Mouse (Mus musculus) forebrain, embryonic 14.5 days (tissue): ENCODE measurements at regions not wholly inside any gene's neighbourhood (a gene's known extent, or its start where the extent isn't known, plus 50 kb on each side); places are given as distances from the start of the nearest gene placed in this dataset.
A peak's percentile ranks its signal among the peaks of the same experiment; 100 is the strongest.

ENCODE experiments used
- ATAC-seq: fragments of 200-750 bp; cut with Nextera tagmentation; 2 replicates; pipeline ENCODE4 v1.8.0; 2017; ENCODE audit warnings: mild to moderate bottlenecking, moderate library complexity
- DNase-seq: peaks from one replicate; pipeline ENCODE4 v3.0.0-alpha.2; 2015; ENCODE audit warnings: low spot score
- H3K27ac ChIP-seq: fragments of 300-500 bp; sonication (generic); 2 replicates; pipeline ENCODE4 v1.5.1; 2014; ENCODE audit warnings: low read depth, mild to moderate bottlenecking, control low read depth, low read length, moderate library complexity
- H3K27me3 ChIP-seq: fragments of 300-500 bp; sonication (generic); replicated peaks from 2 replicates; pipeline ENCODE4 v1.6.1; 2014; ENCODE audit warnings: low read length, control low read depth, mixed read lengths; ENCODE audit not compliant: control insufficient read depth, insufficient read depth
- H3K36me3 ChIP-seq: fragments of 300-500 bp; sonication (generic); 2 replicates; pipeline ENCODE4 v1.6.1; 2014; ENCODE audit warnings: low read length, control low read depth; ENCODE audit not compliant: control insufficient read depth, insufficient read depth
- H3K4me1 ChIP-seq: fragments of 300-500 bp; sonication (generic); 2 replicates; pipeline ENCODE4 v1.6.1; 2014; ENCODE audit warnings: antibody characterized with exemption, low read length, control low read depth; ENCODE audit not compliant: control insufficient read depth, insufficient read depth
- H3K4me2 ChIP-seq: fragments of 300-500 bp; sonication (generic); 2 replicates; pipeline ENCODE4 v1.6.1; 2014; ENCODE audit warnings: mild to moderate bottlenecking, control low read depth, low read length
- H3K4me3 ChIP-seq: fragments of 300-500 bp; sonication (generic); 2 replicates; pipeline ENCODE4 v1.5.1; 2014; ENCODE audit warnings: low read depth, low read length, control low read depth
- H3K9ac ChIP-seq: fragments of 300-500 bp; sonication (generic); 2 replicates; pipeline ENCODE4 v1.6.1; 2014; ENCODE audit warnings: mild to moderate bottlenecking, low read length, control low read depth, moderate library complexity
- H3K9me3 ChIP-seq: fragments of 300-500 bp; sonication (generic); replicated peaks from 2 replicates; pipeline ENCODE4 v1.6.1; 2016; ENCODE audit warnings: low read length, control low read depth, mixed read lengths; ENCODE audit not compliant: control insufficient read depth
- WGBS: fragments of 180-500 bp; shearing (Covaris S2); extraction: QIAGEN DNeasy Blood & Tissue Kit; methylation state at CpG from one replicate; pipeline ENCODE4 v1.1.7; 2014; 5-methylcytosine and 5-hydroxymethylcytosine counted together

DNA sequence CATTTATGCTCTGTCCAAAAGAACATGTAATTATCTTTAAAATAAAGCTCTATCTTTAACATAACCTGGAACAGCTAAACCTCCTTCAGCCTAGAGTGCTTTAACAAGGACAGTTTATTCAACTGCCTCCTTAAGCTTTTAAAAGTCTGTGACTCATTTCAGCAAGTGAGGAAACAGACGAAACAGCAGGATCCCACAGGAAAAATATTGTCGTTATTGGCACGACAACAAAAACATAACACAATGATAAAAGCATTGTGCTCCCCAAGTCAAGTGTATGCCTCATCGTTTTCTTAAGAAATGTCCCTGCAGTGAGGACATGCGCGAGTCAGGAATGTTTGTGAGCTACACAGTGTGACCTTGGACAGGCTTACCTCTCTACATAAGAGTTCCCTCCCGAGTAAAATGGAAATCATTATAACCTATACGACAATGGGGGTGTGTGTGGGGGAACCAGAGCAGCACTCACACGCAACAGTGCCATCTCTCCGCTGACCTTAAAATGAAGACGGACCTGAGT lies 166.7 kb upstream of the Cd180 start:
- no peak for ATAC-seq
- no peaks in the 10 kb centered on the region for H3K9me3 ChIP-seq
- WGBS = 82% methylated on average over 11 of the region's 11 CpGs

DNA sequence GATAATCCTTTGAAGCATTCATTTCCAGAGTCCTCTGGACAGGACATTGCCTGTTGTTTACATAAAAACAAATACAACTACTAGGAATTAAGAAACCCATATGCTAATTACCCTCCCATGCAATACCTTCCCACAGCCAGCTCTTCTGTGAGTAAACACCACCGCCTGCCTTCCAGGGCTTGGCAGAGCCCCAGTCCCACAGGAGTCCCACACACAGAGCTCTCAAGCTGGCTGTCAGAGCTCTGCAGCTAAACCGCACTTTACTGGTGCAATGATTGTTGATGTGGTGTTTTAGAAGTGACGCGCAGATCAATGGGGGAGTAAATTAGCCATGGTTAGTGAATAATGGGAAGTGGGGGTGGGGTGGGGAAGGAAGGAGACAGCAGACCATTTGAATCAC lies 159.6 kb upstream of the Cd180 start:
- H3K4me1 ChIP-seq = peaks cover 6% of the 10 kb centered on the region; the same call in 1 of the 2 replicates
- ATAC-seq = peak; percentile 87
- no peak overlapping the region for H3K27ac ChIP-seq
- no peak overlapping the region for H3K4me2 ChIP-seq
- H3K9me3 ChIP-seq = no peaks in the 10 kb centered on the region
- no peak overlapping the region for H3K9ac ChIP-seq
- no peak overlapping the region for H3K4me3 ChIP-seq
- no peaks in the 10 kb centered on the region for H3K36me3 ChIP-seq
- DNase-seq = peak; percentile 83
- no peaks in the 10 kb centered on the region for H3K27me3 ChIP-seq
- 0% methylated on average over 4 of the region's 4 CpGs for WGBS

More for the DNA sequence above, 166.7 kb upstream of the Cd180 start:
- Histone ChIP-seq H3K4me3 (no peak overlapping the region), H3K27me3 (no peaks in the 10 kb centered on the region), H3K36me3 (no peaks in the 10 kb centered on the region), H3K27ac (no peak overlapping the region), H3K4me2 (no peak overlapping the region), H3K4me1 (no peaks in the 10 kb centered on the region), H3K9ac (no peak overlapping the region)
- no peak for DNase-seq

DNA sequence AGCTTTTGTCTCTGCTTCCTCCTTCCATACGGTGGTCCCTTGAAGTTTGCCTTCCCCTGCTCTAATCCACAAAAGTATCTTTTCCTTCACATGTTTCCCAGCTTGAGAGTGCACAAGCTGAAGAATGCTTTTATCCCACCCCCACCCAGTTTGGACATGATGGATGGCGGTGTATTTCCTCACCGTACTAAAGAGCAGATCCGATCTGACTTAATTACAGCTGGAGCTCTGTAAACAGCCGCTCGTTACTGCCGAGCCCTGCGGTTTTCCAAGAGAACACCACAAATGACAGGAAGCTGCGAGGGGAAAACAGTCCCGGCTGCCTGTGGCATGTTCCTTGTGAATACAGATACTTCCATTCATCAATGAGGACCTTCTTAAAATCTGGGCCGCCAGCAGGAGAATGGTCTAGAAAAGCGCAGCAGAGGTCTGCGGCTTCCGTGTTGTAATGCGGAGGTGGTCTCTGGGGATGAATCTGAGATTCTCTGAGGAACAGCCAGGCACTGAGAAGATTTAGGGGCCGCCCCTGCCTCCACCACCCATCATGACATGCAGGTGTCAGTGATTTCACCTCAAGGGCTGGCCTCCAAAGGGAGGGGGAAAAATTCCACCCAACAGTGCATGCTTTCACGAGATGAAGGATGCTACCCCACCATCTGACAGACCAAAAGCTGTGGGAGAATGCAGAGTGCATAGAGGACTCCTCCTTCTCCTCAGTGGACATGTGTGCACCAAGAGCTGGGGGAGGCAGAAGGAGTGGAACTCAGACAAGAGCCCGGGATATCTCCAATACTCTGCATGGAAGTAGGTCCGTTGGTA lies 155.7 kb upstream of the Cd180 start:
- peak; percentile 46 for DNase-seq

DNA sequence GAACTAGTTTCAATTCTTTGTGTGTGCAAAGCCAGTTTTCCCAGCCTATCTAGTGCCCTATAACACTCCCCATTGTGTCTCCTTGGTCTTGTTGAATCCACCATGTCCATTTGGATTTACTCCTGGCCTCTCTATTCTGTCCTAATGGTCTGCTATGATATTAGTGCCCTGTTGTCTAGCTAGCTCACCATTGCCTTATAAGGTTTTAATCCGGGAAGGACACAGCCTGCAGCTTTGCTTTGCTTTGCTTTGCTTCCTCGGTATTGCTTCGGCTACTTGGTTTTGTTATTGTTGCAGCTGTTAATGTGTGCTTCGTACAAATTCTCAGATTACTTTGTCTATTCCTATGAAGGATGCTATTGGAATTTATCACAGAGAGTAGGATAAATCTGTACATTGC lies 152.9 kb upstream of the Cd180 start:
- H3K27ac ChIP-seq = no peak overlapping the region
- no peaks in the 10 kb centered on the region for H3K9me3 ChIP-seq
- H3K4me1 ChIP-seq = 0 out of 2 replicates have a peak, but pooled peaks cover 2% of the 10 kb centered on the region
- DNase-seq (no peak), ATAC-seq (no peak)
- H3K4me3 ChIP-seq = no peak overlapping the region
- H3K36me3 ChIP-seq = no peaks in the 10 kb centered on the region
- no peak overlapping the region for H3K9ac ChIP-seq
- H3K4me2 ChIP-seq = no peak overlapping the region
- H3K27me3 ChIP-seq = no peaks in the 10 kb centered on the region
- WGBS = 87% methylated on average over 4 of the region's 4 CpGs

More for the DNA sequence above, 155.7 kb upstream of the Cd180 start:
- ATAC-seq = 0 out of 2 replicates have a peak, but pooled peaks have one; percentile 24
- H3K4me2 ChIP-seq = peak overlapping the region; percentile 41
- H3K4me1 ChIP-seq = peaks cover 6% of the 10 kb centered on the region; the same call in 1 of the 2 replicates
- no peak overlapping the region for H3K27ac ChIP-seq
- no peaks in the 10 kb centered on the region for H3K36me3 ChIP-seq
- 22% methylated on average over 19 of the region's 19 CpGs for WGBS
- no peaks in the 10 kb centered on the region for H3K27me3 ChIP-seq
- H3K4me3 ChIP-seq = no peak overlapping the region
- H3K9ac ChIP-seq = peak overlapping the region; percentile 26; the same call in 1 of the 2 replicates
- H3K9me3 ChIP-seq = no peaks in the 10 kb centered on the region

DNA sequence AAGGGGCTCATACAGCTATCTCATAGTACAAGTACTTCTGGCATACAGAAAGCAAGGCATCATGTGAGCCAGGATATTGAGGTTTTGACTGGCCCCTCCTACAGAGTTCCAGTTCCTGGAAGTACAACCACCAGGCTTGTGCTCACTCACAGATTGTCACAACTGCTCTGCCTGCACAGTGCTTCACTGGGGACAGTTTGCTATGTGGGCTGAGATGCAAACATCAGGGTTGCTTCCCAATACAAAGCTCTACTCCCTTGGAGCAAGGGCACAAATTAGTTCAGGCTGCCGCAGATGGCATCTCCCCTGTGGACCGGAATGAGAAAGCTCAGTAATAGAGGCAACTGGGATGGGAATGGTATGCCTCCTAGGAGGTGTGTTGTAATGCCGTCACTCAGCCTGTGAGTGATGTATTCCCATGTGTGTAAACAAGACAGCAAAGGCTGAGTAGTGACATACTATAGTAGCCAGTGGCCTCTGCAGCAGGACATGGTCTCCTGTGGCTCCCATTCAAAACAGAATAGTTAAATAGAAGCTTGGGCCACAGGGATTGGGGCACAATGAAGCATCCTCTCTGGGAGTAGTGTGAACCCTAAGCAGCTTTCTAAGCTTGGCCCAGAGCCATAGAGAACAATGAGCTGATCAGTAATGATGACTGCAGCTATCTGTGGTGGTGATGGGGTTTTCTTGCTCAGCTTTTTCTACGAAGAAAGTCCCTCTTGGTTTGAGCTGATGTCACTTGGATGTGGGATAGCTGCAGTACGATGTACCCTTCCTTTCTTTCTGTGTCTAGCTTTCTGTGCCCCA lies 148.8 kb upstream of the Cd180 start:
- H3K27me3 ChIP-seq = no peaks in the 10 kb centered on the region
- H3K9me3 ChIP-seq = no peaks in the 10 kb centered on the region
- no peak overlapping the region for H3K27ac ChIP-seq
- H3K9ac ChIP-seq = no peak overlapping the region
- H3K4me1 ChIP-seq = peaks cover 8% of the 10 kb centered on the region; the same call in 1 of the 2 replicates
- H3K36me3 ChIP-seq = no peaks in the 10 kb centered on the region
- DNase-seq (peak; percentile 32), ATAC-seq (peak; percentile 48; the same call in 1 of the 2 replicates)
- H3K4me2 ChIP-seq = no peak overlapping the region
- 58% methylated on average over 5 of the region's 5 CpGs for WGBS
- H3K4me3 ChIP-seq = no peak overlapping the region

DNA sequence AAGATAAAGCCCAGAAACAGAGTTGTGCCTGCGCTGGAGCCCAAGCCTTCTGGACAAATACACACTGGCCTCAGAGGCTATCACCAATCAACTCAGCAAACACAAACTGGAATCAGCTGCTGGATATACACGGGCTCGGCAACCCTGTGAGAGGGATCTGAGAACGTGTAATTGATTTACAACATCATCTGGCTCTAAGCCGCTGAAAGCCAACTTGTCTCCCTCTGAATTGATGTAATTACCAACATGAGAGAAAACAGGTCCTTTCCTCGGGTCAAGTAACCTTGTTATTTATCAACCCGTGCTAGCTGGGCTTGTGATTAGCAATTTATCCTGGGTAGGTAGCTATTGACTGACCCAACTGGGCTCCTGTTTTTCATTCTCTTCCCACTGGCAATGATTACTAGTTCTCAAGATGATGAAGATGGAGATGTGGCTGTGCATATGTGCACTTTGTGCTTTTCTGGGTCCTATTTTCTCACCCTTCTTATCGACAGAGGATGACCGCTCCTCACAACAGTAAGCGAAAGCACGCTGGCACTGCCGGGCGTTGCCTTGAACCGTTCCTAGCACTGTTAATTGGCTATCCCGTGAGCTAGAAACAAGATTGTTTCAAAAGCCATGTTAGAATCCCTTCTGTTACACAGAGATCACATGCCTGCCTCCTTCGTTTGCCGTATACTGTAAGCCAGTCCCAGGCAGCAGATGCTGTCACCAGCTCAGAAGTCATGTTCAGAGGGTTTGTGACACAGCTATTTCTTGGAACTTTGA lies 147.3 kb upstream of the Cd180 start:
- H3K9ac ChIP-seq = no peak overlapping the region
- no peak overlapping the region for H3K4me2 ChIP-seq
- DNase-seq (peak; percentile 37), ATAC-seq (no peak)
- H3K4me1 ChIP-seq = peaks cover 8% of the 10 kb centered on the region; the same call in 1 of the 2 replicates
- H3K4me3 ChIP-seq = no peak overlapping the region
- 59% methylated on average over 17 of the region's 17 CpGs for WGBS
- H3K27ac ChIP-seq = no peak overlapping the region
- H3K9me3 ChIP-seq = no peaks in the 10 kb centered on the region
- no peaks in the 10 kb centered on the region for H3K27me3 ChIP-seq
- H3K36me3 ChIP-seq = no peaks in the 10 kb centered on the region

DNA sequence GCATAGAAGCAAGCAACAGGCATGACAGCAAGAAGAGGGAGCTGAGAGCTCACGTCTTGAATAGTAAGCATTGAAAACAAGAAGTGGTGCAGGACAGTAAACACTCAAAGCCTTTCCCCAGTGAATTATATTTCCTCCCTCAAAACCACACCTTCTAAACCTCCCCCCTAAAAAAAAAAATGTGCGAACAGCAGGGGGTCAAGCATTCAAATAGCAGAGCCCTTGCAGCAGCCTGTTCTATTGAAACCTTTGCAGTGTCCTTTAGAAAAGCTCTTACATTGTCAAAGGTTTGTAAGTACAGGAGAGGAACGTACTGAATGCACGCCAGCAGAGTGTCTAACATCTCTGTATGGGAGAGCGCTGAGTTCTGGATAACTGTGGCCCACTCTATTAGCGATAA lies 145.1 kb upstream of the Cd180 start:
- Histone ChIP-seq H3K27ac (no peak overlapping the region), H3K4me2 (no peak overlapping the region), H3K4me3 (no peak overlapping the region), H3K4me1 (peaks cover 8% of the 10 kb centered on the region; the same call in 1 of the 2 replicates), H3K9ac (no peak overlapping the region), H3K36me3 (no peaks in the 10 kb centered on the region), H3K9me3 (no peaks in the 10 kb centered on the region), H3K27me3 (no peaks in the 10 kb centered on the region)
- 17% methylated on average over 6 of the region's 6 CpGs for WGBS
- ATAC-seq (no peak), DNase-seq (peak; percentile 39)

DNA sequence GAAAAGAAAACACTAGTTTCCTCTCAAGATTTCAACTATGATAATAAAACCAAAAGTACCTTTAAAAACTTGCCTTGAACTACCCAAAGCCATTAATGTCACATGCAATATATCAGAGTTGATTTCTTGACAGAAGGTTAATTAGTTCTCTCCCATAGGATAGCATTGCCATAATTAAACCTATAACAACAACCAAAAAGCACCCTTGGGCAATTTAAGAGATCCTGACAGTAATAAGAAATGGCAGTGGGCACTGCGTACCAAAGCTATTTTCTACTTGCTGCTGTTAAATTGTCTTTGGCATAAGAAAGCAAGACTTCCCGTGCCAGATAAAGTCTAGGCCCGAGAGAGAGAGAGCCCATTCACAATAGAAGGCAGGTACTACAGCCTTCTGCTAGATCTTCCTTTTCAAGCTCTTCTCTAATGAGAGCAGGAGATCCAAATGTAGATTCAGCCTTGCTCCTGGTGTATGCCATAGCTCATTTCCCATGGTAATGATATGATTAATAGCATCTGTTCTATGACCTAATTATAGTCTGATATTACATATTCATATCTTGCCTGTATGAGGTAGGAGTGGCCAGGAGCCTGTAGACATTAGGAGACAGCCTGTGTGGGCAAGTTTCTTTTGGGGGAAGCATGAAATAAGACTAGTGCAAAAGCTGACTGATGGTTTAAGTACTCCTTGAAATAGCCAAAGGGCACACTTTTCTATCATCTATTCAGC lies 126.3 kb upstream of the Cd180 start:
- Histone ChIP-seq H3K27ac (no peak overlapping the region), H3K4me3 (no peak overlapping the region), H3K27me3 (no peaks in the 10 kb centered on the region), H3K36me3 (no peaks in the 10 kb centered on the region), H3K9ac (no peak overlapping the region), H3K4me2 (no peak overlapping the region), H3K9me3 (no peaks in the 10 kb centered on the region), H3K4me1 (no peaks in the 10 kb centered on the region)
- 74% methylated on average over 3 of the region's 3 CpGs for WGBS
- ATAC-seq = no peak
- DNase-seq = no peak
